Mouse (Mus musculus): ENCODE data around the gene Foxk1. TPM values are rescaled to one million over a fixed set of nuclear protein-coding genes. Genes with fewer than 3 reads are reported as not detected.

The Foxk1 gene
- polyA plus RNA-seq (2015; fragmentation: Nextera tagmentation; extraction: Ambion mirVana): 3.4 and 4.3 TPM in 2 replicates

DNA sequence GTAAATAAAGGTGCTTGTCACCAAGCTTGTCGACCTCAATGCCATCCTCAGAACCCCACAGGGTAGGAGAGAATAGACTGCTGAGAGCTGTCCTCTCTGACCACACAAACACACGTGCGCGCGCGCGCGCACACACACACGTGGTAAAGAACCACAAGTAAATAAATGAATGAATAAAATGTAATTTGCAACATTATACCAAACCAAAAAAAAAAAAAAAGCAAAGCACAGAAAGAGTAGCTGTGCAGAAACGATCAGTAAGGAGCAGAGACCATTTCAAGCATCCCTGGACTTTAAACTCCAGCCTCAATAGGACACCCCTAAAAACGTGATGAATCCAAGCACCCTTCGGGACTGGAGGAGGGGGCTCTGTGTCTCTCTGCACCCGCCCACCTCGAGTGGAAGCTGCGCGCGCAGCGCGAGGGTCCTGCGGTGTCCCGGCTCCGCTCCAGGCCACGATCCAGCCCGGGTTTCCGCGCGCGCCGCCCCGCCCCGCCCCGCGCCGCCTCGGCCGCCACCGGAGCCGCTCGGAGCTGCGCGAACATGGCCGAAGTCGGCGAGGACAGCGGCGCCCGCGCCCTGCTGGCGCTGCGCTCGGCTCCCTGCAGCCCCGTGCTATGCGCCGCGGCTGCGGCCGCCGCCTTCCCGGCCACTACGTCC lies at the start of gene Foxk1:
Gene Foxk1, plus strand, starts transcription at position 517 of the 660 bp plus-strand sequence.
- H3K4me2 ChIP-seq: peak within 1 kb of the TSS; percentile 93
- no peaks in the 10 kb centered on the region for H3K27me3 ChIP-seq (replicated peaks)
- H3K9me3 ChIP-seq: no peaks in the 10 kb centered on the region
- H3K4me1 ChIP-seq: peaks cover 47% of the 10 kb centered on the region
- peak within 1 kb of the TSS; percentile 93 for H3K27ac ChIP-seq (replicated peaks)
- under 1% methylated on average over 54 of the region's 60 CpGs for WGBS
- peak within 1 kb of the TSS; percentile 99 for H3K9ac ChIP-seq
- ATAC-seq (ENCODE audit: extremely low read depth, insufficient number of reproducible peaks, low FRiP score, low TSS enrichment): peak; percentile 83
- peaks cover 12% of the 10 kb centered on the region for H3K36me3 ChIP-seq
- peak within 1 kb of the TSS; percentile 99 for H3K4me3 ChIP-seq

DNA sequence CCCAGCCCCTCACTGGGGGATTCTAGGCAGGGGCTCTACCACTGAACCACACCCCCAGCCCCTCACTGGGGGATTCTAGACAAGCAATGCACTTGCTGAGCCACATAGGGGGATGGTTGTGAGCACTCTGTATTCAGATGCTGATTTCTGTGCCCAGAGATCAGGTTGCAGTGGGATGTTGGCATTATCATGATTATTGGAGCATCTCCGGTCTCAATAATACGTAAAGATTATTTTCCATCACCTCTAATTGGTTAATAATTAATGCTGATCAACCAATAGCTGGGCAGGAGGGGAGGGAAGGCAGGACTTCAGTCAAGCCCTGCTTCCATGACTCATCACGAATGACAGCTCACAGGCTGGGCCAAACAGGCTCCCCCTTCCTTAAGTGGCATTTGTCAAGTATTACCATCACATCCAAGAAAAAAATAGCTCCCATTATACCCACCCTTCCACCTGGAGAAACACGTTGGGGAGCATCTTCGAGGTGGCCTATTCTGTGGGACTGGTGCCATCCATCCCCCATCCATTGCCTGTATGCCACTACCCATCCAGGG lies 48.9 kb upstream of the Foxk1 start:
- H3K9ac ChIP-seq: no peak overlapping the region
- WGBS: 79% methylated on average over 5 of the region's 5 CpGs
- H3K27me3 ChIP-seq (replicated peaks): no peaks in the 10 kb centered on the region
- no peaks in the 10 kb centered on the region for H3K4me1 ChIP-seq
- no peak for ATAC-seq (ENCODE audit: extremely low read depth, insufficient number of reproducible peaks, low FRiP score, low TSS enrichment)
- no peak overlapping the region for H3K27ac ChIP-seq (replicated peaks)
- H3K4me2 ChIP-seq: no peak overlapping the region
- H3K9me3 ChIP-seq: peaks cover 3% of the 10 kb centered on the region
- no peaks in the 10 kb centered on the region for H3K36me3 ChIP-seq
- H3K4me3 ChIP-seq: no peak overlapping the region

DNA sequence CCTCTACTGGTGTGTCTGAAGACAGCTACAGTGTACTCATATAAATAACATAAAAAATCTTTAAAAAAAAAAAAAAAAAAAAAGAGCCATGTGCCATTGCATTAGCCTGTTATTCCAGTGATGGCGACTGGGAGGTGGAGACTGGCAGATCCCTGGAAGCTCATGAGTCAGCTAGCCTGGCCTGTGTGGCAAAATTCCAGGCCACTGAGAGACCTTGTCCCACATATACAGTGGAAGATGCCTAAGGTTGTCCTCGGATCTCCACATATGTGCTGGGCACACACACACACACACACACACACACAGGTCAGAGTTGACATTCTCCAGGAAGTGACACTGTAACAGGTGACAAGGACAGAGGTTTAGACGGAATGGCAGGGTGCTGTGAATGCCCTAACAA lies 46.2 kb upstream of the Foxk1 start:
- no peak overlapping the region for H3K4me3 ChIP-seq
- H3K4me2 ChIP-seq: no peak overlapping the region
- no peaks in the 10 kb centered on the region for H3K27me3 ChIP-seq (replicated peaks)
- H3K9ac ChIP-seq: no peak overlapping the region
- no peaks in the 10 kb centered on the region for H3K36me3 ChIP-seq
- no peak overlapping the region for H3K27ac ChIP-seq (replicated peaks)
- ATAC-seq (ENCODE audit: extremely low read depth, insufficient number of reproducible peaks, low FRiP score, low TSS enrichment): no peak
- no peaks in the 10 kb centered on the region for H3K9me3 ChIP-seq
- H3K4me1 ChIP-seq: no peaks in the 10 kb centered on the region; the same call in 1 of the 2 replicates
- 70% methylated on average over 3 of the region's 3 CpGs for WGBS

DNA sequence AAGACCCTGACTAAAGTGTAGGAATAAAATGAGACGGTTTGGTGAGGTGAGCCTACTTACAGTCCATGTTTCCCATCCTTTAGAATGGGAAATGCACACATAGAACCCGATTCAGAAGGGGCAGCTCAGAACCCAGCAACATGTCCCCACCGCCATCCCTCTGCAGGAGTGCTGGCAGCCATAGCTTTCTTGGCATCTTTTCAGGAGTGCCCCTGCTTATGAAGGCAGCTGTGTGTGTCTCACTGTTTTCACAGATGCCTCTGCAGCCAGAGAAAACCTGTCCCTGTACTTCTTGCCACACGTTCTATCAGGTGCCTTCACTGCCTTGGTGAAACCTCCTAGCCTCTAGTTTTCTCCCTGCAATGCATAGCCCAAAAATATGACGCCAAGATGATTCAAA lies 40.1 kb upstream of the Foxk1 start:
- no peaks in the 10 kb centered on the region for H3K9me3 ChIP-seq

DNA sequence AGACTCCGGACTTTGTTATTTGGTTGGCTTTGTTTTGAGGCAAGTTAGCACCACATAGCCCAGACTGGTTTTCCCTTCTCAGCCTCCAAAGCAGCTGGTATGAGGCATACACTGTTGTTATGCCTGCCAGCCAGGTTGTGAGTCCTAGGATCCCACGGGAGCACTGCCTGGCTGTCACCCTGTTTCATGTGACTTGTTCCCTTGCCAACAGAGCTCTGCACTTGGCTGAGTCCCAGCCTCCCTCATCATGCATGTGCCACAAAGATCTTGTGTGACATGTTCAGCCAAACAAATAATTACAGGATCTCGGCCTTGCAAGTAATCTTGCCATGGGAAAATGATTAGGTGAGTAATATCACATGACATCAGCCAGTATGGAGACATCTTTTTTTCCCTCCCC lies 38.4 kb upstream of the Foxk1 start:
- Histone ChIP-seq H3K4me3 (no peak overlapping the region), H3K27ac (replicated peaks) (no peak overlapping the region), H3K4me1 (peaks cover 10% of the 10 kb centered on the region), H3K9me3 (no peaks in the 10 kb centered on the region), H3K4me2 (no peak overlapping the region), H3K9ac (no peak overlapping the region), H3K36me3 (no peaks in the 10 kb centered on the region), H3K27me3 (replicated peaks) (0 out of 2 replicates have a peak, but pooled peaks cover 2% of the 10 kb centered on the region)
- ATAC-seq (ENCODE audit: extremely low read depth, insufficient number of reproducible peaks, low FRiP score, low TSS enrichment): no peak
- WGBS: 59% methylated on average over 3 of the region's 3 CpGs

More for the DNA sequence above, 40.1 kb upstream of the Foxk1 start:
- Histone ChIP-seq H3K36me3 (no peaks in the 10 kb centered on the region), H3K4me3 (no peak overlapping the region), H3K9ac (no peak overlapping the region), H3K4me1 (peaks cover 4% of the 10 kb centered on the region; the same call in 1 of the 2 replicates), H3K4me2 (no peak overlapping the region), H3K27me3 (replicated peaks) (0 out of 2 replicates have a peak, but pooled peaks cover 2% of the 10 kb centered on the region), H3K27ac (replicated peaks) (no peak overlapping the region)
- ATAC-seq (ENCODE audit: extremely low read depth, insufficient number of reproducible peaks, low FRiP score, low TSS enrichment): no peak
- 56% methylated on average over 5 of the region's 5 CpGs for WGBS

DNA sequence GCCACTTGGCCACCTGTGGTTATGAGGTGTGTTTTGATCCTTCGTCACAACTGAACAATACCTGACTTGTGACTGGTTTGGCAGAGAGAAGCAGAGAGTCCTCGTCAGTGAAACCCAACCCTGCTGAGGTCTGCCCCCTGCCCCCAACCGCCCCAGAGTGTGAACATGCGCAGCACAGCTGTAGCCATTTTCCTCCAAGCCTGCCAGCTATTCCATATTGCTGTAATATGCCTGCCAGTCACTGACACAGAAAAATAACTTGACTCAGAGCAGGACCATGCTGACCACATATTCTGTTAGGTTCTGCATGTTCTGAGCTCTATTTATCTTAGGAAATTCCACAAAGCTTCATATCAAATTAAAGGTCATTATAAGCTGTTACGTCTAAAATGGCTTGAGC lies 37.2 kb upstream of the Foxk1 start:
- Histone ChIP-seq H3K36me3 (no peaks in the 10 kb centered on the region), H3K9ac (no peak overlapping the region), H3K4me3 (no peak overlapping the region), H3K4me1 (peaks cover 15% of the 10 kb centered on the region), H3K4me2 (no peak overlapping the region), H3K9me3 (no peaks in the 10 kb centered on the region), H3K27me3 (replicated peaks) (0 out of 2 replicates have a peak, but pooled peaks cover 2% of the 10 kb centered on the region), H3K27ac (replicated peaks) (no peak overlapping the region)
- ATAC-seq (ENCODE audit: extremely low read depth, insufficient number of reproducible peaks, low FRiP score, low TSS enrichment): no peak
- 64% methylated on average over 5 of the region's 5 CpGs for WGBS

DNA sequence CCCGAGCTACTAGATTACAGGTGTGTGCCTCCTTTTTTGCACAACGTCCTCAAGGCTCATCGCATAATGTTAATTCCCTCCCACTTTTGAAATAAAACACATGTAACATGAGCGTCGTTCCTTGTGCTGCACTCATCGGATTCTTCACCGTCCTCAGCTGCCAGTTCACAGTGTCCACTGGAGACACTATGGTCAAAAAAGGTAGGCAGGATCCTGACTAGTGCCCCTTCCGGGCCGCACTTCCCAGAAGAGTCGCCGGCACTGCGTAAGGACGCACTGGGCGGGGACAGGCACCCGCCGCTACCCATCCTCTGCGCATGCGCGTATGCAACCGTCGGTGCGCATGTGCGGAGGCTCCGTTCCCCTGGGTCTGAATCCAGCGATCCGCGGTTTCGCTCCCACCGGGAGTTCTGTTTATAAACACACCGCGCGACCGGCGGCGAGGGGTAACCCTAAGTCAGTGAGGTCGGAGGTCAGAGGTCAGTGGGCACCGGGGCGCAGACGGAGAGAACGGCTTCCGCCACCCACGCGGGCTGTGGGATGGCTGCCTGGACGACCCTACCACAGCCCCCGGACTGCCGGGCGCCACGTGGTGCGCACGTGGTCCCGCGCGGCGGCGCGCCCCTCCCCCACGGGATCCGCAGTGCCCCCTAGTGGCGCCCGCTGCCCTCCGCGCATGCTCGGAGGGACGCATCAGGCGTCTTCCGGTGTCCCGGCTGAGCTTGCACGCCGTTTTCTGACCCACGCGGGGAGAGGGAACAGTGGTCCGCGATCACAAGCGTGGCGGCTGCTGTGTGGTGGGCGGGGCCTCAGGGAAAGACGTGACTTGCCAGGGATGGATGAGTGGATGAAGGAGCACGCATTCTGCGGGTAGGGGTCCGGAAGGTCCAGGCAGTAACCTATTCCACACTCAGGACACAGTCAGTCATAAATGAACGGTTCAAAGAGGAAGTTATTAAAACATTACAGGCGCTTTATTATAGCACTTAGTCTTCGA lies 33.9 kb upstream of the Foxk1 start:
- peak overlapping the region; percentile 77 for H3K27ac ChIP-seq (replicated peaks)
- 0 out of 2 replicates have a peak, but pooled peaks cover 3% of the 10 kb centered on the region for H3K36me3 ChIP-seq
- H3K4me2 ChIP-seq: peak overlapping the region; percentile 80
- H3K4me3 ChIP-seq: peak overlapping the region; percentile 75
- H3K4me1 ChIP-seq: peaks cover 25% of the 10 kb centered on the region
- peak; percentile 86 for ATAC-seq (ENCODE audit: extremely low read depth, insufficient number of reproducible peaks, low FRiP score, low TSS enrichment)
- no peaks in the 10 kb centered on the region for H3K27me3 ChIP-seq (replicated peaks)
- H3K9ac ChIP-seq: peak overlapping the region; percentile 91
- no peaks in the 10 kb centered on the region for H3K9me3 ChIP-seq
- 1% methylated on average over 83 of the region's 83 CpGs for WGBS

DNA sequence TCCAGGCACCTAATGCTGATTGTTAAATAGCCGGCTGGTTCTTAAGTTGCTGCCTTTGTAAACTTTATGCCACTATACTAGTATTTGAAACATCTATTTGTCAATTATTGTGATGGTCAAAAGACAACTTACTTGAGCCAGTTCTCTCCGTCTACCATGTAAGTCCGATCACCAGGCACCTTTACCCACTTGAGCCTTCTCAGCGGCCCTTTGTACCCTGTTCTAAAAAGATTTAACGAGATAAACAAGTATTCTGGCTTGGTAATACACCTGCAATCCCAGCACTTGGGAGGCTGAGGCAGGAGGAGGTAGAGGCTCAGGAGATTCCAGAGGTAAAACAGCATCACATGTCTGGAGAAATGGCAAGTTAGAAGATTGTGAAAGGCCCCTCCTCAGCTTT lies 33.2 kb upstream of the Foxk1 start:
- Histone ChIP-seq H3K4me2 (peak overlapping the region; percentile 80), H3K4me1 (peaks cover 21% of the 10 kb centered on the region), H3K9ac (peak overlapping the region; percentile 91), H3K27ac (replicated peaks) (peak overlapping the region; percentile 77), H3K9me3 (no peaks in the 10 kb centered on the region), H3K4me3 (peak overlapping the region; percentile 75), H3K36me3 (0 out of 2 replicates have a peak, but pooled peaks cover 3% of the 10 kb centered on the region), H3K27me3 (replicated peaks) (no peaks in the 10 kb centered on the region)
- 48% methylated on average over 5 of the region's 5 CpGs for WGBS
- ATAC-seq (ENCODE audit: extremely low read depth, insufficient number of reproducible peaks, low FRiP score, low TSS enrichment): no peak

DNA sequence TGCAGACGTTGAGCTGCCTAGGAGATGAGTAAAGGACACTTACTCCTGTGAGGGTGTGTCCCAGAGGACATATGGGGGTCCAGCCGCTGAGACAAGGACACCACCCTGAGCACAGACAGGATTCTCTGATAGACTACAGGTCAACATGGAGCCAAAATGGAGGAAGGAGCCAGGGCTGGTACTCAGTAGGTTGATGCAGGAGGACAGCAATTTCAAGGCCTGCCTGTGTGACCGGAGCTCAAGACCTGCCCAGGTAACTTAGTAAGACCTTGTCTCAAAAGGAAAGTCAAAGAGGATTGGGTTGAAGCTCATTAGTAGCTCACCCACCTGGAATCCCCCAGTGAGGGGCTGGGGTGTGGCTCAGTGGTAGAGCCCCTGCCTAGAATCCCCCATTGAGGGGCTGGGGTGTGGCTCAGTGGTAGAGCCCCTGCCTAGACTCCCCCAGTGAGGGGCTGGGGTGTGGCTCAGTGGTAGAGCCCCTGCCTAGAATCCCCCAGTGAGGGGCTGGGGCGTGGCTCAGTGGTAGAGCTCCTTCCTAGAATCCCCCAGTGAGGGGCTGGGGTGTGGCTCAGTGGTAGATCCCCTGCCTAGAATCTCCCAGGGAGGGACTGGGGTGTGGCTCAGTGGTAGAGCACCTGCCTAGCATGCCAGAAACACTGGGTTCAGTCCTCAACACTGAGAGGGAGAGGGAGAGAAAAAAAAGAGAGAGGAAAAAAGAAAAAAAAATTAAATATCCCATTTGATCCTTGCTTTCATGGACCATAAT lies 30.7 kb upstream of the Foxk1 start:
- no peak overlapping the region for H3K4me2 ChIP-seq
- ATAC-seq (ENCODE audit: extremely low read depth, insufficient number of reproducible peaks, low FRiP score, low TSS enrichment): no peak
- no peaks in the 10 kb centered on the region for H3K27me3 ChIP-seq (replicated peaks)
- 92% methylated on average over 4 of the region's 4 CpGs for WGBS
- H3K9ac ChIP-seq: 0 out of 2 replicates have a peak overlapping the region, but pooled peaks have one; percentile 74
- peaks cover 23% of the 10 kb centered on the region for H3K4me1 ChIP-seq
- peaks cover 3% of the 10 kb centered on the region; the same call in 1 of the 2 replicates for H3K9me3 ChIP-seq
- no peak overlapping the region for H3K27ac ChIP-seq (replicated peaks)
- no peak overlapping the region for H3K4me3 ChIP-seq
- 0 out of 2 replicates have a peak, but pooled peaks cover 3% of the 10 kb centered on the region for H3K36me3 ChIP-seq

Data from heart, embryonic 13.5 days (tissue).